Mouse (Mus musculus) kidney, postnatal 4 days (tissue): ENCODE measurements at regions not wholly inside any gene's neighbourhood (a gene's known extent, or its start where the extent isn't known, plus 50 kb on each side); places are given as distances from the start of the nearest gene placed in this dataset.
A peak's percentile ranks its signal among the peaks of the same experiment; 100 is the strongest.

Experiments
- DNase-seq, 2 experiments: peaks; one replicate each; pipeline ENCODE4 v3.0.0; 2021; ENCODE audit warnings: mixed read lengths in 2 of 2

DNA sequence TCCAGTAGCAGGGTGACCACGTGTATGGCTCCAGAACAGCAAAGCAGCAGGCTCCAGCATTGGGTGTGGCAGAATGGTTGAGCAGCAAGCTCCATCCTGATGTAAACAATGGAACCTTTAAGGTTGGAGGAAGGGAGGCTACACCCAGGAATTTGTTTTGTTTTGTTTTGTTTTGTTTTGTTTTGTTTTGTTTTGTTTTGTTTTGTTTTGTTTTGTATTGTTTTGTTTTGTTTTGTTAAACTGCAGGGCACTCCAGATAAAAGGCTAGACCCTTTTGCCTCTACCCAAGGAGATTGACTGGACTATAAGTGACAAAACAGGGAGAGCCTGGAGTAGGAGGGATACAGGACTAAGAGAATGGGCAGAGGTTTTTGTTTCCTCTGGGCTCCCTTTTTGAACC lies 647.5 kb downstream of the Kcnj3 start:
- no peak for DNase-seq

DNA sequence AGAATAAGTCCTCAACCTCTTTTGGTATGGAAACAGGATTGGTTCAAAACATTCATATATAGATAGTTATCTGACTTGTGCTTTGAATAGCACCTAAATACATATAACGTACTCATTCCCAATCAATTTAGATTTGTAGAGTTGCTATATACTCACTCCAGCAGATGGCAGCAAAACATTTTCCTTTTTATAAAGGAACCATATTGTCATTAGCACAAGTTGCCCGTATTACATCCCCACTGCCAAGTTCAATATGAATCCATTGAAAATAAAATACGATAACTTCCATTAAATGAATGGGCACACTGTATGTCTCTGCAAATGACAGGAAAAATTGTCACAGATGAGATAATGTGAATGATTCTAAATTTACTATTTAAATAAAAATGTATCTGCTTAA lies 673.8 kb downstream of the Kcnj3 start:
- no peak for DNase-seq

- DNase-seq, result no peak
These were observed 674.2 kb downstream of the Kcnj3 start for GRCm38 (mm10) chr2:56109975-56110374.

DNA sequence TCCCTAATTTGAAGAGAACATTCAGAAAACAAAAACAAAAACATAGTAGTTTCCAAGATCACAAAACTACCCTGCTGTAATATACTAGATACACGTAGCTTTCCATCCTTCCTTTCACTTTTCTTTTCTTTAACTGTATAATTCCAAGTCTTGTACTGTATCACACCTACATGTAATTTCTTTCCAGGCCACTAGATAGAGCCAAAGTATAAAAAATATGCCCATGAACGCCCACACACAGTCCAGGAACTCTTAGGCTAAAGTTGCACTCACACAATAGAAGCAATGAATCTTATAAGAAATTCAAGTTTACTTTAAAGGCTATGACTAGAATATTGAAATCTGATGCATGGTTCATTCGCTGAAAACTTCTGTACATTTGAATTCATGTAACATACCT lies 678.7 kb downstream of the Kcnj3 start:
- DNase-seq, result no peak

- DNase-seq, result no peak
These were observed 683.6 kb downstream of the Kcnj3 start for GRCm38 (mm10) chr2:56119368-56119767.

GRCm38 (mm10) chr2:56147107-56147615 lies 711.4 kb downstream of the Kcnj3 start:
- no peak for DNase-seq

DNA sequence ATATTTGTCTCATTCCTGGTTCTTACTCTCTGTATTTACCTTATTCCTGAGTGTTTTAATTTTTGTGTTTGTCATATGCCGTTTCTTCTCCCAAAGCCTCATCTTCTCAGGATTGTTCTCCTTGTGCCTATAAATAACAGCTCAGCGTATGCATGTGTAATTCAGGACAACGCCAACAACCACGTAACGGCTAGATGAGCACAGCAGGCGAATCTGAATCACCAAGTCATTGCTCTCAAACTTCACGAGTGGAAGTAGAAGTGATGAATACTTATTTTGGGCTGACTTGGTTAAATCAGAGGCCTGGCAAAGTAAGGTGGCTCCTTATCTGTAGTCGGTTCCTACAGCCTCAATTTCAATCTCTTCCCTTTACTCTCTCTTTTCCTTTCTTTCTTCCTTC lies 760.7 kb downstream of the Kcnj3 start:
- no peak for DNase-seq

DNA sequence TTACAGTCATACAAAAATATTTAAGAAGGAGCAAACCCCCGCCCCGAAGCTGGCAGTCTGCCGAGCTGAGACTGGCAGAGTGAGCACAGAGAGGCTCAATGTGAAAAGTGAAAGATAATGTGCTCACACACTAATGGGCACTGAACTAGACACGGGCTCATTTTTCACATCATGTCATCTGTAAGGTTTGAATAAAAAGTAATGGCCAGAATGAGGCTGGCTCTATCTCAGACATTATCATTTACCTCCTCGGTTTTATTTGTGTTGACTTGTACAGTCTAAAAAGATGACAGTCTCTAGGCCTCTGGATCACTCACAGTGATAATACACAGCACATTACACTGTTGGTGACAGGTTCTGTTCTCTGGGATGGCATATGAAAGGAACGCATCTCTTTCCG lies 791.7 kb downstream of the Kcnj3 start:
- no peak for DNase-seq

DNA sequence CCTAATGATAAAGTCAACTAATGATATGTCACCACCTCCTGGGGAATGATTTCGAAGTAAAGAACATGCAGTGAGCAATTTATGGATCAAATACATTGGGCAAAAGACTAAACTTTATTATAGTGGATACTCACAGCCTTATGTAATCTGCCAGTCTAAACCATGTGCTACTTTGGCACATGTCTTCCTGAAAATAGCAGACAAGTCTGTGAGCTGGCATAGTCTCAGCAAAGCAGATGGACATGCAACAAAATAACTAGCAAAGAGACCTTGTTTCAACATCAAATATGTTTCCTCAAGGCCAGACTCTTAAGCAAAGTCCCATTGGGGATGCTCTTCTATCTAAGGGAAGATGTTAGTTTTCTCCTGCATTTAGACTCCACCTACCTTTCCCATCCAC lies 797.3 kb downstream of the Kcnj3 start:
- DNase-seq, result no peak

- DNase-seq, result peak; percentile 4 to 6
These were observed 821.5 kb downstream of the Kcnj3 start for GRCm38 (mm10) chr2:56257044-56257954.

DNA sequence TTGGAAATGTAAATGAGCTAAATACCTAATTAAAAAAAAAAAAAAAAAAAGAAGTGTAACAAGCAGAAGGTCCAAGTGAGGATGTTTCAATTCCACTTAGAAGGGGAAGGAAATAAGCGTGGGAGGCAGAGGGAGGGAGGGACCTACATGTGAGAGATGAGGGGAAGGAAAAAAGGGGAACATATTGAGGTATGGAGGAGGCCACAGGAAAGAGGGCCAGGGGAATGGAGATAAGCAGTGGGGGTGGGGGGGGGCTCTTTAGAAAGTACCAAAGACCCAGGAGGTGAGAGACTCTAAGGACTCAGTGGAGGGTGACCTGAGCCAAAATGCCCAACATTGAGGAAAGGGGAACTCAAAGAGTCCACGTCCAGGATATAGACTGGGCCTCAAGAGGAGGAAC lies 818.9 kb downstream of the Nr4a2 start:
- DNase-seq, result no peak

- DNase-seq, result no peak
These were observed 802.1 kb downstream of the Nr4a2 start for GRCm38 (mm10) chr2:56321692-56322091.

- no peak for DNase-seq
These were observed 801.3 kb downstream of the Nr4a2 start for GRCm38 (mm10) chr2:56322508-56322907.

DNA sequence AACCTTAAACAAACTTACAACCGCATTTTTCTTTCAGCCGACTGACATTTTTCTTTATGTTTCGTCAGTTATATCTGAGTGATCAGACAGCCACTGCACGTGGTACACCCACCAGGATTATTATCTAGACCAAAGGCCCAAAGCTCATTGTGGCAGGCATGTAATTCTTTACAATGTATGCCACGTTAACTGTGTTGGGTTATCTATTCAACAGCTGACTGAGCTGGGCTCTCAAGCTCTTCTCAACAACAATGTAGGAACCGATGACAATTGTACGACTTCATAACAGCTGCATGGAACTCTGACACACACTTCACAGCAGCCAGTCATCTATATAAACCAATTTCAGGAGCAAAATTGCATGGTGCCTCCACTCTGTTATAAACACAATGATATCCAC lies 787.8 kb downstream of the Nr4a2 start:
- no peak for DNase-seq

GRCm38 (mm10) chr2:56364065-56364464 lies 759.7 kb downstream of the Nr4a2 start:
- DNase-seq, result no peak
